Mouse (Mus musculus) embryonic fibroblast, embryonic 13.5 days (primary cell): ENCODE measurements at regions not wholly inside any gene's neighbourhood (a gene's known extent, or its start where the extent isn't known, plus 50 kb on each side); places are given as distances from the start of the nearest gene placed in this dataset.

ENCODE experiments used
- CTCF ChIP-seq: IDR thresholded peaks from 2 replicates; pipeline ENCODE4 v1.5.1; 2011; ENCODE audit warnings: mild to moderate bottlenecking, control low read depth, low read length, moderate library complexity, borderline replicate concordance; ENCODE audit not compliant: insufficient read depth
- POLR2A ChIP-seq: IDR thresholded peaks from 2 replicates; pipeline ENCODE4 v1.6.1; 2011; ENCODE audit warnings: low read depth, mild to moderate bottlenecking, control low read depth, low read length, moderate library complexity

- TF ChIP-seq CTCF (no peak), POLR2A (no peak)
Observed at GRCm38 (mm10) chr11:27215752-27216151, 622.0 kb upstream of the Vrk2 start.
